8 mouse cellular contexts compared by ENCODE assay signal in genomic region chr19:9920835-9921784, GRCm38 (mm10). TPM values are rescaled to one million over a fixed set of nuclear protein-coding genes. Genes with fewer than 3 reads are reported as not detected.
DNase-seq lines count a peak whose midpoint lies in the region; ATAC-seq and TF ChIP-seq lines count a peak whose summit lies in the region.

No protein-coding gene starts in this region.

- WGBS in midbrain, embryonic 11.5 days = 57% methylated on average over 13 of the region's 13 CpGs
- 65% methylated on average over 13 of the region's 13 CpGs for WGBS in midbrain, embryonic 13.5 days
- 67% methylated on average over 13 of the region's 13 CpGs for WGBS in bone marrow, adult 2 months
- WGBS in heart, embryonic 10.5 days = 46% methylated on average over 13 of the region's 13 CpGs

- no peak overlapping the region for H3K4me3 ChIP-seq in midbrain, embryonic 11.5 days (ENCODE audit: low read depth, low read length)
- no peak overlapping the region for H3K4me3 ChIP-seq in midbrain, embryonic 13.5 days (replicated peaks)
- no peak overlapping the region for H3K4me3 ChIP-seq in bone marrow, adult 2 months (replicated peaks; ENCODE audit: control insufficient read depth, low read depth, low read length)
- no peak overlapping the region for H3K4me3 ChIP-seq in heart, embryonic 10.5 days

- ATAC-seq in midbrain, embryonic 11.5 days (ENCODE audit: low FRiP score) = no peak
- ATAC-seq in midbrain, embryonic 13.5 days = no peak

- H3K4me1 ChIP-seq in midbrain, embryonic 11.5 days (ENCODE audit: control insufficient read depth, insufficient read depth, low read length) = peaks cover 7% of the 10 kb centered on the region; the same call in 1 of the 2 replicates
- H3K4me1 ChIP-seq in midbrain, embryonic 13.5 days (replicated peaks) = peaks cover 18% of the 10 kb centered on the region
- H3K4me1 ChIP-seq in bone marrow, adult 2 months (ENCODE audit: control insufficient read depth, insufficient read depth, low read length) = peaks cover 1% of the 10 kb centered on the region; the same call in 1 of the 2 replicates
- H3K4me1 ChIP-seq in heart, embryonic 10.5 days = peaks cover 39% of the 10 kb centered on the region

- no peaks in the 10 kb centered on the region for H3K27me3 ChIP-seq in midbrain, embryonic 11.5 days (ENCODE audit: control insufficient read depth, insufficient read depth, low read length)
- no peaks in the 10 kb centered on the region for H3K27me3 ChIP-seq in midbrain, embryonic 13.5 days
- no peaks in the 10 kb centered on the region for H3K27me3 ChIP-seq in heart, embryonic 10.5 days (ENCODE audit: insufficient read depth, poor library complexity, severe bottlenecking)

- H3K27ac ChIP-seq in midbrain, embryonic 11.5 days (ENCODE audit: low read depth, low read length) = no peak overlapping the region
- no peak overlapping the region for H3K27ac ChIP-seq in midbrain, embryonic 13.5 days
- H3K27ac ChIP-seq in bone marrow, adult 2 months (ENCODE audit: control insufficient read depth, insufficient read depth, low read depth, low read length, poor library complexity) = no peak overlapping the region
- H3K27ac ChIP-seq in heart, embryonic 10.5 days = 0 out of 2 replicates have a peak overlapping the region, but pooled peaks have one; percentile 53

- H3K36me3 ChIP-seq in midbrain, embryonic 11.5 days (ENCODE audit: control insufficient read depth, insufficient read depth, low read length) = no peaks in the 10 kb centered on the region
- H3K36me3 ChIP-seq in midbrain, embryonic 13.5 days = no peaks in the 10 kb centered on the region
- no peaks in the 10 kb centered on the region for H3K36me3 ChIP-seq in heart, embryonic 10.5 days

- peak; percentile 55 for TF ChIP-seq CTCF in bone marrow, adult 2 months (IDR thresholded peaks at IDR 0.05; ENCODE audit: control insufficient read depth, insufficient read depth, low read length)

- no peaks in the 10 kb centered on the region for H3K9me3 ChIP-seq in midbrain, embryonic 11.5 days (ENCODE audit: control insufficient read depth, low read length)
- H3K9me3 ChIP-seq in midbrain, embryonic 13.5 days = no peaks in the 10 kb centered on the region
- no peaks in the 10 kb centered on the region for H3K9me3 ChIP-seq in heart, embryonic 10.5 days

- no peak overlapping the region for H3K4me2 ChIP-seq in midbrain, embryonic 11.5 days
- no peak overlapping the region for H3K4me2 ChIP-seq in midbrain, embryonic 13.5 days (replicated peaks)

- H3K9ac ChIP-seq in midbrain, embryonic 11.5 days (ENCODE audit: low read length) = no peak overlapping the region
- no peak overlapping the region for H3K9ac ChIP-seq in midbrain, embryonic 13.5 days (replicated peaks)

- no peak for TF ChIP-seq POLR2A in bone marrow, adult 2 months (IDR thresholded peaks at IDR 0.05; ENCODE audit: borderline replicate concordance, control insufficient read depth, low read depth, low read length)

- DNase-seq in midbrain, embryonic 11.5 days (ENCODE audit: low spot score, missing footprints) = peak; percentile 86
- peak; percentile 85 for DNase-seq in heart, embryonic 10.5 days (ENCODE audit: low spot score)
- DNase-seq in kidney, postnatal 4 days = peak; percentile 68 to 77
- peak; percentile 64 to 76 for DNase-seq in lung, postnatal 4 days
- peak; percentile 71 for DNase-seq in thymus, postnatal 4 days
- DNase-seq in Muller cell, postnatal 12 days (ENCODE audit: inconsistent ontology term) = no peak

RNA-seq across cellular contexts. Expression of gene Incenp, which starts 21.8 kb away (rescaled TPM):
- polyA plus RNA-seq in midbrain, embryonic 11.5 days (2014; fragmentation: Nextera tagmentation; extraction: Ambion mirVana) = 97.8 and 106 TPM in 2 replicates
- polyA plus RNA-seq in midbrain, embryonic 13.5 days (2015; fragmentation: Nextera tagmentation; extraction: Ambion mirVana) = 46.6 and 47.1 TPM in 2 replicates
- polyA plus RNA-seq in bone marrow, adult 2 months (2011; ENCODE audit: insufficient read depth, insufficient read length, low replicate concordance, missing spikeins) = 277 and 301 TPM in 2 replicates
- polyA plus RNA-seq in heart, embryonic 10.5 days (2016; fragmentation: Nextera tagmentation; extraction: Ambion mirVana) = 93.8 and 122 TPM in 2 replicates

RNA-seq across cellular contexts. Expression of gene Fth1, which starts 59.3 kb away (rescaled TPM):
- 1,347 and 1,422 TPM in 2 replicates for polyA plus RNA-seq in midbrain, embryonic 11.5 days (2014; fragmentation: Nextera tagmentation; extraction: Ambion mirVana)
- 1,344 and 1,356 TPM in 2 replicates for polyA plus RNA-seq in midbrain, embryonic 13.5 days (2015; fragmentation: Nextera tagmentation; extraction: Ambion mirVana)
- 1,509 and 1,706 TPM in 2 replicates for polyA plus RNA-seq in bone marrow, adult 2 months (2011; ENCODE audit: insufficient read depth, insufficient read length, low replicate concordance, missing spikeins)
- 1,706 and 1,823 TPM in 2 replicates for polyA plus RNA-seq in heart, embryonic 10.5 days (2016; fragmentation: Nextera tagmentation; extraction: Ambion mirVana)
